In the genomic region with DNA sequence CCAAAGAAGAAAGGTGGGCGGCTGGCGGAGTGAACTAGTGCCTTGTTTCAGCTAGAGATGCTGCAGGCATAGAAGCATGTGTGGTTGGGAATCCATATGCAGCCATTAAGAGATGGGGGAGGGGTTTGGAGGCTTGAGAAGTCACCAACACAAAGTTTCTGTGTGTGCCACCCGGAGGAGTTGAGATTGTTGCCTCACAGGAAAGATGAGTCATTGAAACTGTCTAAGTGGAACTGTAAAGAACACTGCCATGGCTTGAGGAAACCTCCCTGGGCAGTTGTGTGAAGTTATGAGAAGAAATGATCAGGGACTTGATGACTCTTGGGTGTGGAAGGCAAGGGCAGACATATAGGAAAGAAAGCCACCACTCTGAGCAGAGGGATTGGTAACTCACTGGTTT, we compare ENCODE assay signal across 26 mouse cellular contexts. TPM values are rescaled to one million over a fixed set of nuclear protein-coding genes. Genes with fewer than 3 reads are reported as not detected.
DNase-seq lines count a peak whose midpoint lies in the region; ATAC-seq and TF ChIP-seq lines count a peak whose summit lies in the region.
"Had no signal": no experiment of that assay in that cellular context is flagged by ENCODE, and none has a peak within 500 bp of the region (broad histone marks: within the 10 kb centered on the region; RNA-seq: fewer than 3 reads in every experiment).

No protein-coding gene starts in this region.

- 94% methylated on average over 3 of the region's 3 CpGs for WGBS in forebrain, postnatal 0 days
- 83% methylated on average over 3 of the region's 3 CpGs for WGBS in intestine, embryonic 15.5 days

- H3K27me3 ChIP-seq in forebrain, postnatal 0 days (ENCODE audit: insufficient read depth, low read length) = no peaks in the 10 kb centered on the region
- no peaks in the 10 kb centered on the region for H3K27me3 ChIP-seq in intestine, embryonic 15.5 days (replicated peaks)
- H3K27me3 ChIP-seq: CH12.LX; embryonic facial prominence, embryonic 12.5 days; forebrain, embryonic 13.5 days; forebrain, embryonic 15.5 days had no signal

- H3K27ac ChIP-seq in forebrain, postnatal 0 days (ENCODE audit: low read depth, low read length) = no peak overlapping the region
- H3K27ac ChIP-seq in intestine, embryonic 15.5 days = no peak overlapping the region
- H3K27ac ChIP-seq: embryonic facial prominence, embryonic 10.5 days; embryonic facial prominence, embryonic 12.5 days; forebrain, embryonic 13.5 days; forebrain, embryonic 15.5 days had no signal

- H3K4me1 ChIP-seq in forebrain, postnatal 0 days (ENCODE audit: insufficient read depth) = no peaks in the 10 kb centered on the region
- no peaks in the 10 kb centered on the region for H3K4me1 ChIP-seq in intestine, embryonic 15.5 days (replicated peaks)
- H3K4me1 ChIP-seq: embryonic facial prominence, embryonic 10.5 days; embryonic facial prominence, embryonic 12.5 days; forebrain, embryonic 13.5 days; forebrain, embryonic 15.5 days had no signal

- H3K4me3 ChIP-seq in forebrain, postnatal 0 days (ENCODE audit: low read depth, low read length) = no peak overlapping the region
- no peak overlapping the region for H3K4me3 ChIP-seq in intestine, embryonic 15.5 days (replicated peaks)
- H3K4me3 ChIP-seq: embryonic facial prominence, embryonic 10.5 days; embryonic facial prominence, embryonic 12.5 days; forebrain, embryonic 13.5 days; forebrain, embryonic 15.5 days had no signal

- no peak overlapping the region for H3K9ac ChIP-seq in forebrain, postnatal 0 days
- no peak overlapping the region for H3K9ac ChIP-seq in intestine, embryonic 15.5 days
- H3K9ac ChIP-seq: embryonic facial prominence, embryonic 12.5 days; forebrain, embryonic 13.5 days; forebrain, embryonic 15.5 days had no signal

- DNase-seq in 416B (ENCODE audit: low read depth) = peak; percentile 60
- peak; percentile 6 for DNase-seq in c-Kit-positive CD71-negative TER-119-negative erythroid progenitor cells, embryonic 14.5 days (ENCODE audit: low read depth)
- DNase-seq in forebrain, postnatal 0 days = no peak
- DNase-seq in thymus, postnatal 14 days = no peak
- DNase-seq: adrenal gland, adult 8-10 months; adrenal gland, postnatal 14 days; adrenal gland, postnatal 36 days; B cell, adult 2 months; cerebellum, adult 11 months; cerebellum, adult 18-20 months; cerebellum, adult 8-10 months; cerebellum, postnatal 10 days; cerebellum, postnatal 25 days had no signal

- H3K36me3 ChIP-seq in forebrain, postnatal 0 days (ENCODE audit: insufficient read depth) = no peaks in the 10 kb centered on the region
- H3K36me3 ChIP-seq in intestine, embryonic 15.5 days = no peaks in the 10 kb centered on the region
- H3K36me3 ChIP-seq: embryonic facial prominence, embryonic 10.5 days; embryonic facial prominence, embryonic 12.5 days; forebrain, embryonic 15.5 days; G1E had no signal

- peak; percentile 93 for ATAC-seq in granulocyte monocyte progenitor cell, adult 5-6 weeks (replicated peaks; ENCODE audit: poor library complexity, severe bottlenecking)
- peak; percentile 95 for ATAC-seq in megakaryocyte progenitor cell, adult 5-6 weeks (replicated peaks; ENCODE audit: poor library complexity)
- no peak for ATAC-seq in forebrain, postnatal 0 days
- no peak for ATAC-seq in intestine, embryonic 15.5 days
- ATAC-seq: activated CD4-positive, CD25-positive, alpha-beta regulatory T cell, adult 4 months; CD4-positive, CD25-positive, alpha-beta regulatory T cell, adult 4 months; forebrain, embryonic 13.5 days; forebrain, embryonic 15.5 days; Patski had no signal

- H3K9me3 ChIP-seq in forebrain, postnatal 0 days (ENCODE audit: low read length) = no peaks in the 10 kb centered on the region
- no peaks in the 10 kb centered on the region for H3K9me3 ChIP-seq in intestine, embryonic 15.5 days
- H3K9me3 ChIP-seq: embryonic facial prominence, embryonic 10.5 days; embryonic facial prominence, embryonic 12.5 days; forebrain, embryonic 13.5 days; forebrain, embryonic 15.5 days; G1E had no signal

- H3K4me2 ChIP-seq in forebrain, postnatal 0 days (ENCODE audit: low read depth) = no peak overlapping the region
- no peak overlapping the region for H3K4me2 ChIP-seq in intestine, embryonic 15.5 days (replicated peaks)
- H3K4me2 ChIP-seq: embryonic facial prominence, embryonic 12.5 days; forebrain, embryonic 13.5 days; forebrain, embryonic 15.5 days had no signal

- no peak for TF ChIP-seq CTCF in forebrain, postnatal 0 days (IDR thresholded peaks at IDR 0.05; ENCODE audit: low read depth)

RNA-seq across cellular contexts. Expression of gene Egfem1, which starts 32.7 kb away (rescaled TPM):
- total RNA-seq in granulocyte monocyte progenitor cell, adult 5-6 weeks (2014; fragmentation: Nextera tagmentation) = not detected in 2 replicates
- total RNA-seq in granulocyte monocyte progenitor cell, adult 5-6 weeks (2017) = not detected in 2 replicates
- total RNA-seq in megakaryocyte progenitor cell, adult 5-6 weeks (2015) = not detected in 2 replicates
- 0.25 TPM in 1 of 2 replicates, not detected in the other for total RNA-seq in megakaryocyte progenitor cell, adult 5-6 weeks (2017)
- total RNA-seq in forebrain, postnatal 0 days (2014; rRNA removed) = 14.3 and 21.8 TPM in 2 replicates
- polyA plus RNA-seq in forebrain, postnatal 0 days (2015; fragmentation: Nextera tagmentation; extraction: Ambion mirVana) = 4.6 and 5.0 TPM in 2 replicates
- polyA plus RNA-seq in intestine, embryonic 15.5 days (2015; fragmentation: Nextera tagmentation; extraction: Ambion mirVana) = 0.30 and 0.38 TPM in 2 replicates
- total RNA-seq: adrenal gland, adult 18-20 months; CH12.LX had no signal
- polyA plus RNA-seq: activated CD4-positive, CD25-positive, alpha-beta regulatory T cell, adult 4 months; CD4-positive, CD25-positive, alpha-beta regulatory T cell, adult 4 months; G1E; Patski had no signal

Comparison
In these comparisons a context has a peak if more than half of its experiments do, and no peak if none do; other contexts are left out.
1. DNase-seq: peak in 416B (single experiment) and c-Kit-positive CD71-negative TER-119-negative erythroid progenitor cells, embryonic 14.5 days (single experiment); none in forebrain, postnatal 0 days (single experiment) and thymus, postnatal 14 days (single experiment).
2. ATAC-seq: peak in granulocyte monocyte progenitor cell, adult 5-6 weeks (single experiment) and megakaryocyte progenitor cell, adult 5-6 weeks (single experiment); none in forebrain, postnatal 0 days (single experiment) and intestine, embryonic 15.5 days (single experiment).
3. RNA of gene Egfem1, which starts 32.7 kb away (total RNA-seq): 14.3 to 21.8 TPM in forebrain, postnatal 0 days; 0.25 TPM in megakaryocyte progenitor cell, adult 5-6 weeks and not detected in granulocyte monocyte progenitor cell, adult 5-6 weeks; every median in the first group is over 10 times any median in the second.